Mouse (Mus musculus) cerebellum, adult 2 months (tissue): ENCODE data around the gene Ranbp3l.

ENCODE experiments used
- CTCF ChIP-seq: fragments of 200-500 bp; IDR thresholded peaks from 2 replicates; pipeline ENCODE4 v1.5.1; 2011; ENCODE audit warnings: low read depth, mild to moderate bottlenecking, control low read depth, low read length, moderate library complexity, borderline replicate concordance; ENCODE audit not compliant: insufficient read depth
- POLR2A ChIP-seq: fragments of 200-500 bp; IDR thresholded peaks from 2 replicates; pipeline ENCODE4 v1.6.1; 2011; ENCODE audit warnings: low read length, control low read depth, borderline replicate concordance; ENCODE audit not compliant: insufficient read depth

GRCm38 (mm10) chr15:9074139-9074538 is 106.4 kb downstream of the Ranbp3l start:
- TF ChIP-seq POLR2A (no peak), CTCF (no peak)
